23 mouse cellular contexts compared by ENCODE assay signal in genomic region chr6:108952389-108952788, GRCm38 (mm10).
DNase-seq lines count a peak whose midpoint lies in the region; ATAC-seq and TF ChIP-seq lines count a peak whose summit lies in the region.
"Had no signal": no experiment of that assay in that cellular context is flagged by ENCODE, and none has a peak within 500 bp of the region (broad histone marks: within the 10 kb centered on the region; RNA-seq: fewer than 3 reads in every experiment).

No protein-coding gene starts in this region.

- TF ChIP-seq EP300 in CH12.LX (IDR thresholded peaks at IDR 0.05; ENCODE audit: low read length): no peak

- no peak for TF ChIP-seq POLR2A in CH12.LX (IDR thresholded peaks at IDR 0.05; ENCODE audit: low read depth, low read length)

- TF ChIP-seq CTCF in CH12.LX (conservative IDR thresholded peaks at IDR 0.05 in 1 of 2, IDR thresholded peaks at IDR 0.05 in 1 of 2; ENCODE audit: low read depth in 2 of 2, low read length in 2 of 2): no peak

- in situ Hi-C loops in CH12.LX (cut with MboI; ENCODE audit: low pct_ligation_motif_present, low pct_unique_long_range_greater_than_20kb, low sequenced_read_pairs): no loop called here

- peak overlapping the region; percentile 22; the same call in 1 of the 2 replicates for H3K4me2 ChIP-seq in CH12.LX (ENCODE audit: insufficient read depth, low read depth, poor library complexity, severe bottlenecking)
- H3K4me2 ChIP-seq: embryonic facial prominence, embryonic 12.5 days; forebrain, embryonic 12.5 days had no signal

- no peak for TF ChIP-seq RAD21 in CH12.LX (IDR thresholded peaks at IDR 0.05; ENCODE audit: low read depth, low read length)

- ATAC-seq in frontal cortex, adult (ENCODE audit: low TSS enrichment): peak; percentile 70; the same call in 1 of the 2 replicates
- ATAC-seq: activated CD4-positive, CD25-positive, alpha-beta regulatory T cell, adult 4 months; forebrain, embryonic 14.5 days; forebrain, embryonic 16.5 days; Patski had no signal

- no peak overlapping the region for H3K9ac ChIP-seq in CH12.LX (ENCODE audit: insufficient read depth, low read depth)
- H3K9ac ChIP-seq: embryonic facial prominence, embryonic 12.5 days; forebrain, embryonic 12.5 days had no signal

- DNase-seq in frontal cortex, adult 2 months (ENCODE audit: extremely low spot score in 1 of 2, low spot score in 1 of 2): no peak
- peak; percentile 45 to 68 for DNase-seq in right cerebral cortex, postnatal 10 days (ENCODE audit: low spot score in 2 of 2)
- DNase-seq in right cerebral cortex, postnatal 25 days: no peak
- no peak for DNase-seq in CH12.LX (ENCODE audit: extremely low read depth)
- DNase-seq in brain, adult 2 months (ENCODE audit: low read depth, low spot score): peak; percentile 33
- DNase-seq in cerebellum, adult 18-20 months: no peak
- DNase-seq: adrenal gland, adult 8-10 months; adrenal gland, postnatal 14 days; adrenal gland, postnatal 36 days; cerebellum, adult 11 months; cerebellum, adult 2 months; cerebellum, adult 9-10 months; cerebellum, postnatal 10 days; cerebellum, postnatal 25 days had no signal

- peaks cover 0 to 17% of the 10 kb centered on the region in 2 experiments; a peak in 2 of 4 replicates for H3K4me1 ChIP-seq in CH12.LX (ENCODE audit: control insufficient read depth in 1 of 2, insufficient read depth in 2 of 2)
- H3K4me1 ChIP-seq: embryonic facial prominence, embryonic 10.5 days; embryonic facial prominence, embryonic 12.5 days; forebrain, embryonic 12.5 days had no signal

- no peak overlapping the region for H3K27ac ChIP-seq in CH12.LX (ENCODE audit: insufficient read depth, low read depth)
- H3K27ac ChIP-seq: embryonic facial prominence, embryonic 10.5 days; embryonic facial prominence, embryonic 12.5 days; forebrain, embryonic 12.5 days had no signal

- dilution Hi-C loops in CH12.LX (cut with MboI; ENCODE audit: extremely low pct_ligation_motif_present, extremely low pct_unique_long_range_greater_than_20kb, low sequenced_read_pairs): no loop called here

- H3K4me3 ChIP-seq in CH12.LX (replicated peaks in 1 of 3; ENCODE audit: low read depth in 2 of 3, low read length in 2 of 3, poor library complexity in 1 of 3): no peak overlapping the region
- H3K4me3 ChIP-seq: embryonic facial prominence, embryonic 10.5 days; embryonic facial prominence, embryonic 12.5 days; forebrain, embryonic 12.5 days had no signal

- no peaks in the 10 kb centered on the region for H3K9me3 ChIP-seq in CH12.LX (replicated peaks; ENCODE audit: low read length)
- H3K9me3 ChIP-seq: embryonic facial prominence, embryonic 10.5 days; embryonic facial prominence, embryonic 12.5 days; forebrain, embryonic 12.5 days; G1E had no signal

- no peaks in the 10 kb centered on the region for H3K27me3 ChIP-seq in CH12.LX (replicated peaks)
- H3K27me3 ChIP-seq: embryonic facial prominence, embryonic 12.5 days; forebrain, embryonic 12.5 days had no signal

- no peaks in the 10 kb centered on the region for H3K36me3 ChIP-seq in CH12.LX (replicated peaks in 1 of 2; ENCODE audit: control insufficient read depth in 1 of 2, insufficient read depth in 1 of 2, low read length in 1 of 2)
- H3K36me3 ChIP-seq: embryonic facial prominence, embryonic 10.5 days; embryonic facial prominence, embryonic 12.5 days; forebrain, embryonic 12.5 days; G1E had no signal

- no peaks in the 10 kb centered on the region for H3K79me2 ChIP-seq in CH12.LX (replicated peaks; ENCODE audit: control insufficient read depth, extremely low read depth, insufficient read depth, poor library complexity, severe bottlenecking)

TF ChIP-seq in CH12.LX, 34 proteins besides CTCF, POLR2A, EP300 and RAD21:
- TF ChIP-seq ETS1 (conservative IDR thresholded peaks at IDR 0.05; ENCODE audit: low read depth, low read length) (no peak), ZMIZ1 (IDR thresholded peaks at IDR 0.05; ENCODE audit: low read depth, low read length) (no peak), MEF2A (IDR thresholded peaks at IDR 0.05; ENCODE audit: borderline replicate concordance, low read depth, low read length) (0 out of 2 replicates have a peak, but pooled peaks have one; percentile 25), ZKSCAN1 (IDR thresholded peaks at IDR 0.05; ENCODE audit: borderline replicate concordance, low read depth, low read length) (no peak)

Comparison
In these comparisons a context has a peak if more than half of its experiments do, and no peak if none do; other contexts are left out.
1. DNase-seq: peak in right cerebral cortex, postnatal 10 days (2 of 2) and brain, adult 2 months (single experiment); none in frontal cortex, adult 2 months (0 of 2), right cerebral cortex, postnatal 25 days (single experiment), CH12.LX (single experiment) and cerebellum, adult 18-20 months (0 of 2).